Mouse (Mus musculus): ENCODE measurements at regions not wholly inside any gene's neighbourhood (a gene's known extent, or its start where the extent isn't known, plus 50 kb on each side); places are given as distances from the start of the nearest gene placed in this dataset.
A peak's percentile ranks its signal among the peaks of the same experiment; 100 is the strongest.

GRCm38 (mm10) chr6:31240051-31240450 is 158.5 kb upstream of the Mkln1 start:
- Histone ChIP-seq H3K27me3 (ENCODE audit: control insufficient read depth, insufficient read depth, insufficient read length) (no peaks in the 10 kb centered on the region), H3K79me2 (ENCODE audit: control insufficient read depth, insufficient read depth) (no peaks in the 10 kb centered on the region), H3K4me3 (ENCODE audit: insufficient read depth, poor library complexity, severe bottlenecking) (no peak overlapping the region), H3ac (ENCODE audit: control insufficient read depth, insufficient read length, low read depth) (no peak overlapping the region), H3K79me3 (ENCODE audit: low read depth) (no peaks in the 10 kb centered on the region), H3K36me3 (ENCODE audit: control insufficient read depth, insufficient read depth) (no peaks in the 10 kb centered on the region)
- TF ChIP-seq CEBPB (IDR thresholded peaks at IDR 0.05; ENCODE audit: low read depth) (no peak), MAX (IDR thresholded peaks at IDR 0.05) (no peak), CTCF (IDR thresholded peaks at IDR 0.05; ENCODE audit: control insufficient read depth, insufficient read depth, insufficient read length) (no peak), USF1 (IDR thresholded peaks at IDR 0.05; ENCODE audit: low read depth) (no peak), MYOD1 (IDR thresholded peaks at IDR 0.05; ENCODE audit: control insufficient read depth, insufficient read length, low read depth) (no peak), FOSL1 (IDR thresholded peaks at IDR 0.05; ENCODE audit: insufficient read depth, low read length, poor library complexity, severe bottlenecking) (no peak), MYOG (IDR thresholded peaks at IDR 0.05; ENCODE audit: control insufficient read depth, extremely low read depth, insufficient read length) (no peak)

DNA sequence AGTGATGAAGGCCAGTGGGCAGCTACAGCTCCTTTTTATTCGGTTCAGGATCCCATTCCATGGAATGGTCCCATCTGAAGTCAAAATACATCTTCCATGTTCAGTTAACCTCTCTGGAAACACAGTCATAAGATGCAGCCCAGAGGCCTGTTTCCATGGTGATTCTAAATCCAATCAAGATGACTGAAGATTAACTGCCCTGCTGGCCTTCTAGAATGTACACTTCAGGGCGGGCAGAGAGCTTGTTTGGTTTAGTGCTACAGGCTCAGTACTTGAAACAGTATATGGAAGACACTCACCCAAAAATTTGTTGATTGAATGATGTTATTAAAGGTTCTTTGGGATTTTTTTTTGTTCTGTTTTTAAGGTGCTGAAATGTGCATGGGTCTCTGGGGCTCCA is 148.0 kb upstream of the Mkln1 start:
- TF ChIP-seq FOSL1 (IDR thresholded peaks at IDR 0.05; ENCODE audit: insufficient read depth, low read length, poor library complexity, severe bottlenecking) = no peak
- no peak for TF ChIP-seq MYOG (IDR thresholded peaks at IDR 0.05; ENCODE audit: control insufficient read depth, extremely low read depth, insufficient read length)
- Histone ChIP-seq H3K27me3 (ENCODE audit: control insufficient read depth, insufficient read depth, insufficient read length) (no peaks in the 10 kb centered on the region), H3K79me2 (ENCODE audit: control insufficient read depth, insufficient read depth) (no peaks in the 10 kb centered on the region), H3ac (ENCODE audit: control insufficient read depth, insufficient read length, low read depth) (no peak overlapping the region), H3K79me3 (ENCODE audit: low read depth) (no peaks in the 10 kb centered on the region), H3K4me3 (ENCODE audit: insufficient read depth, poor library complexity, severe bottlenecking) (no peak overlapping the region), H3K36me3 (ENCODE audit: control insufficient read depth, insufficient read depth) (no peaks in the 10 kb centered on the region)

GRCm38 (mm10) chr6:31253251-31253935 is 145.1 kb upstream of the Mkln1 start:
- Histone ChIP-seq H3K79me3 (ENCODE audit: low read depth) (no peaks in the 10 kb centered on the region), H3K27me3 (ENCODE audit: control insufficient read depth, insufficient read depth, insufficient read length) (no peaks in the 10 kb centered on the region), H3K79me2 (ENCODE audit: control insufficient read depth, insufficient read depth) (no peaks in the 10 kb centered on the region), H3K36me3 (ENCODE audit: control insufficient read depth, insufficient read depth) (no peaks in the 10 kb centered on the region), H3K4me3 (ENCODE audit: insufficient read depth, poor library complexity, severe bottlenecking) (no peak overlapping the region), H3ac (ENCODE audit: control insufficient read depth, insufficient read length, low read depth) (no peak overlapping the region)
- TF ChIP-seq MYOG (IDR thresholded peaks at IDR 0.05; ENCODE audit: control insufficient read depth, extremely low read depth, insufficient read length) (no peak), CEBPB (IDR thresholded peaks at IDR 0.05; ENCODE audit: low read depth) (no peak), CTCF (IDR thresholded peaks at IDR 0.05; ENCODE audit: control insufficient read depth, insufficient read depth, insufficient read length) (no peak), FOSL1 (IDR thresholded peaks at IDR 0.05; ENCODE audit: insufficient read depth, low read length, poor library complexity, severe bottlenecking) (no peak), MYOD1 (IDR thresholded peaks at IDR 0.05; ENCODE audit: control insufficient read depth, insufficient read length, low read depth) (no peak), USF1 (IDR thresholded peaks at IDR 0.05; ENCODE audit: low read depth) (no peak), MAX (IDR thresholded peaks at IDR 0.05) (no peak)

DNA sequence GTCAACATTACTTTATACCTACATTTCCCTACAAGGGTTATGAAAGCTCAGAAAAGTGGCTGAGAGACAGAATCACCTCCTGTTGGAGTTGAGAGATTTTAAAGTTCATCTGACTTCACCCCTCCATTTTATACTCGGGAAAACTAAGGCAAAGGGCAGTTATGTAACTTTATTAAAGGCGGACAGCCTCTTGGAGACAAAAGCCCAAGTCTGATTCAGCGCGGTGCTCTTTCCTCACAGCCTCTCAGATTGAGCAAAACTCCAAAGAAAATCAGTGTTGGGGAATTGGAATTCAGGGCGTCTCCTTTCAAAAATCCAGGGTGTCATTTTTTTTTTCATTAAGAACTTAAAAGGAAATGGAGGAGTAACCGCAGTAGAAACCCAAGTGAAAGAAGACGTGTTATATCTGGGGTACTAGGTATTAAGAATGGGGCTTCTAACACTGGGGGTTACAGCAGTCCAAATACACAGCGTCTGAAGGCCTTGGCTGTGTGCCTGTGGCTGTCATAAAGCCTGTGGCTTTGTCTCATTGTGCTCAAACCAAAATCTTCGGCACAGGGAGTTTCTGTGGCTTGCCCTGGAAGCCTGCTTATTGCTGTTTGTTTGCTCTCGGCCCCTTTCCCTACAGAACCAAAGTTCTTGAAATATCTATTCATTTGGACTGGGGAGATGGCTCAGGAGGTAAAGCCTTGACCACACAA is 137.7 kb upstream of the Mkln1 start:
- H3K79me2 ChIP-seq (ENCODE audit: control insufficient read depth, insufficient read depth) = no peaks in the 10 kb centered on the region
- no peaks in the 10 kb centered on the region for H3K27me3 ChIP-seq (ENCODE audit: control insufficient read depth, insufficient read depth, insufficient read length)
- H3K4me3 ChIP-seq (ENCODE audit: insufficient read depth, poor library complexity, severe bottlenecking) = no peak overlapping the region
- TF ChIP-seq MAX (IDR thresholded peaks at IDR 0.05) (no peak), CTCF (IDR thresholded peaks at IDR 0.05; ENCODE audit: control insufficient read depth, insufficient read depth, insufficient read length) (no peak), FOSL1 (IDR thresholded peaks at IDR 0.05; ENCODE audit: insufficient read depth, low read length, poor library complexity, severe bottlenecking) (no peak), MYOG (IDR thresholded peaks at IDR 0.05; ENCODE audit: control insufficient read depth, extremely low read depth, insufficient read length) (no peak)
- no peak overlapping the region for H3ac ChIP-seq (ENCODE audit: control insufficient read depth, insufficient read length, low read depth)
- no peaks in the 10 kb centered on the region for H3K36me3 ChIP-seq (ENCODE audit: control insufficient read depth, insufficient read depth)
- H3K79me3 ChIP-seq (ENCODE audit: low read depth) = no peaks in the 10 kb centered on the region

GRCm38 (mm10) chr6:31261797-31262540 is 136.6 kb upstream of the Mkln1 start:
- Histone ChIP-seq H3K27me3 (ENCODE audit: control insufficient read depth, insufficient read depth, insufficient read length) (no peaks in the 10 kb centered on the region), H3K36me3 (ENCODE audit: control insufficient read depth, insufficient read depth) (no peaks in the 10 kb centered on the region), H3K79me3 (ENCODE audit: low read depth) (no peaks in the 10 kb centered on the region), H3K4me3 (ENCODE audit: insufficient read depth, poor library complexity, severe bottlenecking) (no peak overlapping the region), H3ac (ENCODE audit: control insufficient read depth, insufficient read length, low read depth) (no peak overlapping the region), H3K79me2 (ENCODE audit: control insufficient read depth, insufficient read depth) (no peaks in the 10 kb centered on the region)
- TF ChIP-seq CEBPB (IDR thresholded peaks at IDR 0.05; ENCODE audit: low read depth) (peak; percentile 88), MYOD1 (IDR thresholded peaks at IDR 0.05; ENCODE audit: control insufficient read depth, insufficient read length, low read depth) (no peak)

GRCm38 (mm10) chr6:31262651-31263050 is 135.9 kb upstream of the Mkln1 start:
- Histone ChIP-seq H3K27me3 (ENCODE audit: control insufficient read depth, insufficient read depth, insufficient read length) (no peaks in the 10 kb centered on the region), H3K79me2 (ENCODE audit: control insufficient read depth, insufficient read depth) (no peaks in the 10 kb centered on the region), H3K4me3 (ENCODE audit: insufficient read depth, poor library complexity, severe bottlenecking) (no peak overlapping the region), H3K79me3 (ENCODE audit: low read depth) (no peaks in the 10 kb centered on the region), H3ac (ENCODE audit: control insufficient read depth, insufficient read length, low read depth) (no peak overlapping the region), H3K36me3 (ENCODE audit: control insufficient read depth, insufficient read depth) (no peaks in the 10 kb centered on the region)
- TF ChIP-seq USF1 (IDR thresholded peaks at IDR 0.05; ENCODE audit: low read depth) (no peak), FOSL1 (IDR thresholded peaks at IDR 0.05; ENCODE audit: insufficient read depth, low read length, poor library complexity, severe bottlenecking) (no peak), MYOG (IDR thresholded peaks at IDR 0.05; ENCODE audit: control insufficient read depth, extremely low read depth, insufficient read length) (no peak), CEBPB (IDR thresholded peaks at IDR 0.05; ENCODE audit: low read depth) (no peak), CTCF (IDR thresholded peaks at IDR 0.05; ENCODE audit: control insufficient read depth, insufficient read depth, insufficient read length) (no peak), MAX (IDR thresholded peaks at IDR 0.05) (no peak), MYOD1 (IDR thresholded peaks at IDR 0.05; ENCODE audit: control insufficient read depth, insufficient read length, low read depth) (no peak)

All from C2C12 (cell line).